Mouse (Mus musculus): ENCODE results near the gene Mycn. TPM values are rescaled to one million over a fixed set of nuclear protein-coding genes. Genes with fewer than 3 reads are reported as not detected.

The Mycn gene
- total RNA-seq, 1 experiment from 2014 or later, result 7.9 TPM

DNA sequence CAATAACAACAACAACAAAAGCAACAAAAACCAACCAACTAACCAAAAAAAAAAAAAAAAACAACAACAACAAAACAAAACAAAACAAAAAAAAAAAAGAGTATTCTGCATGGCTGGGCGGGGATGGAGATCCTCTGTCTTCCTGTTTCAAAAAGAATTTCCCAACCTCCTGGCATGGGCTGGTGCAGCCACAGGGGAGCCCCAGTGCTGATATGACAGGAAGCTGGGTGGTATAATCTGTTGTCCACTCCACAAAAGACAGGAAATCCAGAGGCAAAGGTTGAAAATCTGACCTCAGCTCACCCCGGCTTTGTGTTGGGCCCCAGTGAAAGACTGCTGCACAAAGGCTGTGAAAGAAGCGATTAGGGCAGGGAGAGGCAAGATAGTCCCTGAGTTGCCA lies 17.3 kb downstream of the Mycn start:
- no peak for DNase-seq

DNA sequence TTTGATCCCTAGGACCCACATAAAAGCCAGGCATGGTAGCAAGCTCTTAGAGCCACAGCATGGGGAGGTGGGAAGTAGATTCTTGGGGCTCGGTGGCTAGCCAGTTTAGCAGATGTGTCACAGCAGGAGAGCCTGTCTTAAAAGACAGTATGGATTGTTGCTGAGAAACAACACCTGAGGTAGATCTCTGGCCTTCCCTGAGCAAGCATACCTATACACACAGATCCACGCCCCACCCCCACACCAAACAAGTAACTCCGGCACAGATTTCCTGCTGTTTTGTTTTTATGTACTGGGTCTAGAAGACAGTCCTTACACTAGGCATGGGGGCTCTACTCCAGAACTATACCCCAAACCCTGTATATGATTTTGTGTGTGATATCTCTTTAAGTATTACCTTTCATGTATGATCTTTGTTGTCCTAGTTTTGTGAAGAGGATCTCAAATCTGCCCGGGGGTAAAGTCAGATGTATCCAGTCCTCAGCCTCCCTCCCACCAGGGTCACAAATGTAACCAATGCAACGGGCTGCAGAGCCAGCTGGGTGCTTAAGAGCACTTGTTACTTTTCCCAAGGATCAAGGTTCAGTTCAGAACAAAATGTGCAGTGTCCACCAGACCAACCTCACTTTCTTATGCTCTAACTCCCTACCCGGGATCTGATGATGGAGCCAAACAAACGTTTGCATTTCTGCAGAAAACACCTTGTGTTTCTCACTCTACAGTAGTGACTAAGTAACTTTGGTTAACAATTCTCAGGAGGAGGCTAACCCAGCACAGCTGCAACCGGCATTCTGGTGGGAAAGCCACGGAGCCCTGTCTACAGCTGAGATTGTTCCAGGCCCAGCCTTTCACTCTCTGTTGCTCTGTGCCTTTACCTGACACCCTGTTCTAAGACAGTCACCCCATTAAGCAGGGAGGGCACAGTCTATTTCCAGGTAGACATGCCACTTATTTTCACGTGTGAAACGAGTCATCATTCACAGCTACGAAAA lies 21.3 kb downstream of the Mycn start:
- DNase-seq, result no peak

DNA sequence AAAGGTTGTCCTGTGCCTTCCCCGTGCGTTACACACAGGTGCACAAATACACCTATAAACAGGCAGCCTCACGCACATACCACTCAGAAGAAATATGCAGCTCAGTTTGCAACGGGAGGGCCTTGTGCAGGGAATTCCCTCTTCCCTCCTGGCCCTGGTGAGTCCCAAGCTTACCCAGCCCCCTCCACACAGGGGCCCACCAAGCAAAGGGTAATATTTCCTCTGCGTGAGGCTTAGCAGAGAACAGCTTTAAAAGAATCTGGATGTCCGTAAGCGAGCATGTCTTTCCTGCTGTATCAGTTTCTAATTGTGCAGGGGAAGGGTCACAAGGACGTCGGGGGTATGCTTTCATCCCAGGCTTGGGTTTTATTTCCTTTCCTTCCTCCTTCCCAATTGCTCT lies 25.4 kb downstream of the Mycn start:
- DNase-seq, result no peak

DNA sequence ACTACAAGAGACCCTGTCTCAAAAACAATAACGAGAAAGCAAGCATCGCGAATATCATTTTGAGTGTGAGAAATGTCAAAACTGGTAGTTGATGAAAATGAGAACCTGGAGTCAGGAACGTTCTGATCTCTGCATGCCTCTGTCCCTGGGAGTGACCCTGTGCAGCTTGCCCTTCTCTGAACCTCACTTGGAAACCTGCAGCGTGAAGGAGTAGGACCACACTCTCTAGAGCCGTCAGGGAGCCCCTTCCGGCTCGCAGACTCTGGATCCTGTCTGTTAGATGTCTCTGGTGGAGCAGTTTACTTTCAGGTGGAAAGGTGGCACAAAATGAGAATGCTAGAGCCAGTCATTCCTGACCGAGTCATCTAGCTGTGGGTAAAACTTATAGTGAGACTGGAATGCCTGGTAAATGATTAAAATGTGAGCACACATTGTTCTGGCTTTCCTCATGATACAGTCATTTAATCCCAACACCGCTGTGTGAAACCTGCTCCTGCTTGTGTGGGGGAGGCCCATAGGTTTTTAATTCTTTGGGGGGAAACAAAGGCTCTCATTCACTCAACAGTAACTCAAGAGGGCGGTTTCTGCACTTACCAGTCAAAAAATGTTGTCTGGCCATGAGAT lies 31.2 kb downstream of the Mycn start:
- DNase-seq, result no peak

GRCm38 (mm10) chr12:12909631-12910277 lies 32.0 kb downstream of the Mycn start:
- DNase-seq, result no peak

DNA sequence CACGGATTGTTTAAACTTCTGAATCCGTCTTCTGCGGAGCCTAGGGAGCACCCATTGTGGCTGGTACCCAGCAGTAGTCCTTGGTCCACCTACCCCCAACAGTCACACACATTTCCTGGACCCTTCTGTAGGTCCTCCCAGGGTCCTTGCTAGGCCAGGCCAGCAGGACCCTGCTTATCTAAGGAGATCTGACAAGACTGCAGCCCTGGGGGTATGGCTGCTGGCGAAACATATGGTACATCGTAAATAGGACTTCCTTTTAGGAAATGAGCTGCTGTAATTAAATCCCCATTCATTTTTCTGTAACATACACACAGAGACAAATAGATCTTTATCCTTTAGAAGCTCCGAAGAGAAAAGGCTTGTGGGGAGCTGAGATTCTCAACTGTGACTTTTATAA lies 34.9 kb downstream of the Mycn start:
- DNase-seq, result no peak

GRCm38 (mm10) chr12:12906321-12906720 lies 35.4 kb downstream of the Mycn start:
- no peak for DNase-seq

DNA sequence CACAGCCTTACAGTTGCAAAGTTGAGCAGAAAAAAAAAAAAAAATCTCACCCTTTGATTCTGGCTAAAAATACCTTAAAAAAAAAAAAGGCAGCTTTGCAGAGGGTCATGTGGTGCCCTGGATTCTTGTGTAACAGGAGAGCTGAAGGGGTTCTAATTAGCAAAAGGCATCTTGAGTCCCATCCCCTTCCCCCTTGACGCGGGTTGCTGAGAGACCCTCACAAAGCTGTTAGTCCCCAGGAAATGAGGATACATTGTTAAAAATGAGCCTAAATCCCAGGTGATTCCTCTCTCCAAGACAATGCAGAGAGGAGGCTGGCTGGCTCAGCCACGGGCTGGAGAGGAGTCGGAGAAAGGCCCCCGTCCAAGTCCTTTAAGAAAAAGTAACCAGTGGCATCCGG lies 36.6 kb downstream of the Mycn start:
- no peak for DNase-seq

GRCm38 (mm10) chr12:12904512-12904953 lies 37.2 kb downstream of the Mycn start:
- peak; percentile 79 for DNase-seq

GRCm38 (mm10) chr12:12904086-12904485 lies 37.6 kb downstream of the Mycn start:
- DNase-seq, result no peak

- no peak for DNase-seq
These were observed 39.3 kb downstream of the Mycn start for GRCm38 (mm10) chr12:12902403-12902802.

DNA sequence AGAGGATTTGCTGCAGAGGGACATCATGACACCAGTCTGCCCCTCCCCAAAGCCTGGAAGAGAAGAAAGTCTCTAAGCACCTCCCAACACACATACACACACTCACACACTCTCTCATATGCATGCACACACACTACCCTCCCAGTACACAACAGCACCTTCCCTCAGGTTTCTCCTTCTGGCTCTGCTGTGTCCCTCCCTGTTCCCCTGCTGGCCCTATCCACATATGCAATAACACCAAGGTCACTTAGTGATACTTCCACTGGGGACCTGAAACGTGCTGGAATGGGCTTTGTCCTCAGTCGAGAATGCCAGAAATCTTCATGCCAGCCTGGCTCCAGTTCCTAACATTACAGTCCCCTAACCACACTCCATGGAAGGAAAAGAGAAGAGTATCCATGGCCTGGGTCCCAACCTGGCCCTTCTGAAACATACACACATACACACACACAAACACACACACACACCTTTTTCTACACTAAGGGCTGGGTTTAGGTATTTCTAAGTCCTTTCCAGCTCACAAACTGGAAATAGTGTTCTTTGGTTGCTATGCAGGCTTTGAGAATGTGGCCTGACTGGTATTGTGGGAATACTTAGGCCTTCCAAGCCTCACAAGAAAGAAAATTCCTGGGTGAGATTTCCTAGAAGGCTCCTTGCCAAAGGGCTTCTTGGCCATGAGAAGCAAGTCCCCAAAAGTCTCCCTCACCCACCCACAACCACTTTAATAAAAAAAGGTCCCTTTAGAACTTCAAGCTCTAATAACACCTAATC lies 43.2 kb downstream of the Mycn start:
- no peak for DNase-seq

GRCm38 (mm10) chr12:12893986-12894385 lies 47.7 kb downstream of the Mycn start:
- DNase-seq, result no peak

GRCm38 (mm10) chr12:12886191-12886889 lies 55.4 kb downstream of the Mycn start:
- no peak for DNase-seq

Data from adrenal gland, postnatal 14 days (tissue).